Mouse (Mus musculus) liver, postnatal 0 days (tissue): ENCODE data around the gene Bcl2l14.

Source experiments
- CTCF ChIP-seq: sonication (generic); IDR thresholded peaks from 2 replicates; pipeline ENCODE4 v1.5.1; 2016; ENCODE audit warnings: antibody characterized with exemption, low read depth
- EP300 ChIP-seq: IDR thresholded peaks from 2 replicates; pipeline ENCODE4 v1.6.1; 2016; ENCODE audit warnings: antibody characterized with exemption, low read depth, mild to moderate bottlenecking

DNA sequence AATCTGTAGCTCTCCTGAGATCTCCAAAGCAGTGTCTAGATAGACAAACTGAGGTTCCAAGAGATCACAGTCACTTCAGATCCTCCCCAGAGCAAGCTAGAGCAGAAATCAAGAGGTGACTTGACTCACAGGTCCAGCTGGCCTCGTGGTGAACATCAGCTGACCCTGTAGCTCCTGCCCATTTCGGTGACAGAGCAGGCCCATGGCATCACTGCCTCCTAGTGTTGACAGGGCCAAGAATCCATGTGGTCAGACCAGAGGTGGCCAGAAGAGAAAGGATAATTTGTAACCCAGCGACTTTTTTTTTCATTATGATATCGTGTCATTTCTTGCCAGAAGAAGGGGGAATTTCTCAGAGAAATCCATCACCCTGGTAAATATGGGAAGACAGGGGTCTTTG lies 30.2 kb upstream of the Bcl2l14 start:
- TF ChIP-seq CTCF (peak; percentile 57), EP300 (no peak)
